Mouse (Mus musculus) mesoderm, embryonic 11.5 days (tissue): ENCODE measurements around the gene Gcm1.
A peak's percentile ranks its signal among the peaks of the same experiment; 100 is the strongest.

Experiments used
- DNase-seq: peaks from one replicate; pipeline ENCODE4 v3.0.0-alpha.2; 2012; ENCODE audit warnings: low read depth, low spot score

Gene Gcm1

DNA sequence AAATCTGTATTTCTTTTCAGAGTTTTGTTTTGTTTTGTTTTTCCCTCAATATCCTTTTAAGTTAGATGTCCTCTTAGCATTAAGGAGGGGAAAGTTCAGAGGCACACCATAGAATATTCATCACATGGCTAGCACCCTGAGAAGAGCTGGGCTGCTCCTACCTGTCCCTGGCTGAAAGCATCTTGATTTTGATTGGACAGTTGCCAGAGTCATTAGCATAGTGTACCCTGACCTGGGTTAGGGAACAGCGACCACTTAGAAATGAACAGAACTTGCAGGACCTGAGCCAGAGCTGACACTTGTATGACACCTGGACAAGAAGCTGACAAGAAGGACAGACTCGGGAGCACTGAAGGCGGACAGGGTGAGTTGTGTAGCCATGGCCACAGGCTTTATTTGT is at the start of gene Gcm1:
TSS of gene Gcm1 (plus strand) at position 248 of the 400 bp plus-strand sequence.
- no peak for DNase-seq

DNA sequence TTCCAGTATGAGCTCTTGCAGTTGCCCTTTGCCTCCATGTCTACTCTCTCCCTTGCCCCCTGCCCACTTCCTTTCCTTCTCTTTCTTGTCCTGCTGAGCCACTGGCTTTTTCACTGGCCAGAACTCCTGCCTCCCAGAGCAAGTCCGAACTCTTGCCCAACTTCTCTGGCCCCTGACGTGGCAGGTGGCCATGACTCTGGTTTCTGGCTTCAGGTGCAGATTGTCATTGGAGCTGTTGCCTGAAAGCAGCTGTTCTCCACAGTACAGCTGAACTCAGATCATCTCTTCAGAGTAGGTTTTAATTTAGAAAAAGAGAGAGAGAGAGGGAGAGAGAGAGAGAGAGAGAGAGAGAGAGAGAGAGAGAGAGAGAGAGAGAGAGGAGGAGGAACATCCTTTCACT is 48.4 kb upstream of the Gcm1 start:
- no peak for DNase-seq

DNA sequence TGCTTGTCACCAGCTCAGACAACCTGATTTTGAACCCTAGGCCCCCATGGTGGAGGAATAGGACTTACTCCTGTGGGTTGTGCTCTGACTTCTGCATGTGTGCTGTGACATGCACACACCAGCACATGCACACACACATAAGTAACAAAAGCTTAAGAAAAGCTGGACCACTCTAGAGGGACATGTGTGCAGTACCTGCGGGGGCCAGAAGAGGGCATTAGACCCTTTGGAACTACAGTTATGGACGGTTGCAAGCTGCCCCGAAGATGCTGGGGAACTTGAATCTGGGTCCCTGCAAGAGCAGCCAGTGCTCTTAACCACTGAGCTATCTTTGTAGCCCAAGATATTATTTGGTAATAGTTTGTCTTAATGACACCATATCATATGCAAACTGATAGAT is 46.2 kb upstream of the Gcm1 start:
- DNase-seq: peak; percentile 12

DNA sequence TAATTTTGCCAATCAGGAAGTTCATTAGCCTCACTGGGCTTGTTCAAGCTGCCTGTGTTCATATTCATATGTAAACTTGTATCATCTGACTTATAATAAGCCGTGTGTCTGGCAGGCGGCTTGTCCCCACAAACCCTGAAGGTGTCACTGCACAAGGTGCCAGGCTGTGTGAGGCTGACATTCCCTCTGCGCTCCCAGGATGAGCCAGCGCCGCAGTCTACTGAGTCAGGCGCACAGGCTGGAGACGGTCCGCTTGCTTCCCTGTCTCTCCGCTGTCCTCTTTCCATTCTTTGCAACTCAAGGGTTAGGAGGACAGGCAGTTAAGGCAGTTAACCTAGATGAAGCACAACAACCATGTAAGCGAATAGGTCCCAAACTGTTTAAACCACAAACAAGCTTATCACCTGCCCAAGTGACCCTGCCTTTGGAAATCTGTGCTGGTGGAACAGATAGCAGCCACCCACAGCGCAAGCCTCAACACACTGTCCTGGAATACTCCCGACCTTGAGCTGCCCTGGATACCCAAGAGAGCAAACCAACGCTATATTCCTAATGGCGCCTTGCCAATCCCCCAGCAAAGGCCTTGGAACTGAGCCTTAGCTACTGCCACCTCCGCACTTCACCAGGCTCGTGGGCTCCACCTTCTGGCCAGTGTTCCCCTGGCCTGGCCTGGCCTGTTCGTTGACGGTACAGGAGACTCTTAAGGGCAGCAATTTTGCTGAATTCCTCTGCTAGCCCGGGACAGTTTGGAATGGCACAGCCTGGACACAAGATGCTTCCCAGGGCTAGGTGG is 45.3 kb upstream of the Gcm1 start:
- DNase-seq: peak; percentile 68

DNA sequence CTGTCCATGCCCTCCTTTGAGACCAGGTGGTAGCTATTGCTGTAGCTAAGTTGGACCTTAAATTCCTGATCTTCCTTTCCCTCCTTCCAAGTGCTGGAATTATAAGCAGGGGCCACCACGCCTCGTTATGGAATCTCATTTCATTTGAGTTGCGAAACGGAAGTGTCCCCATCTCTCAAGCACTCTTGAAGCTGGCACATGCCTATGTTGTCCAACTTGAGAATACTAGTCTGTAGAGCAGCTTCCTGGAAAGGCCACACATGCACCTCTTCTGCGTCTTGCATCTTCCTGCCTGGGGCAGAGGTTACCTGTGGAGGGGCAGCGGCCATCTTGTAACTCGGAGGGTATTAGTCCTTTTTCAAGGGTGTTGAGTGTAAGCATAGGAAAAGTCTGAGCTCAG is 42.3 kb upstream of the Gcm1 start:
- DNase-seq: no peak

DNA sequence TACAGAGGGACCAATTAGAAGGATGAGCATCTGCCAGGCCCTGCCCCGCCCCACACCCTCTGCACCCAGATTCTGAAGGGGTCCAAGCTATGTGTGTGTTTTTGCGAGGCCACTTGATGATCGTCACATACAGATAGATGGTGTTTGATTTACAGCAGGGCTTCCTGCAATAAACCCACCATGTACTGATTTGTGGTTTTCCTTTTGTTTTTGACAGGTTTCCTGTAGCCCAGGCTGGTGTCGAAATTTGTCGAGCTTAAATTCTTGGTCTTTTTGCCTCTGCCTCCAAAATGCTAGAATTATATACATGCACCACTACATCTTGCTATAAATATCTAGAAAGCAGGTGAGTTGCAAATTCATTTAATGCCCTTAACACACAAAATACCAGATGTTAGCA is 41.5 kb upstream of the Gcm1 start:
- no peak for DNase-seq

DNA sequence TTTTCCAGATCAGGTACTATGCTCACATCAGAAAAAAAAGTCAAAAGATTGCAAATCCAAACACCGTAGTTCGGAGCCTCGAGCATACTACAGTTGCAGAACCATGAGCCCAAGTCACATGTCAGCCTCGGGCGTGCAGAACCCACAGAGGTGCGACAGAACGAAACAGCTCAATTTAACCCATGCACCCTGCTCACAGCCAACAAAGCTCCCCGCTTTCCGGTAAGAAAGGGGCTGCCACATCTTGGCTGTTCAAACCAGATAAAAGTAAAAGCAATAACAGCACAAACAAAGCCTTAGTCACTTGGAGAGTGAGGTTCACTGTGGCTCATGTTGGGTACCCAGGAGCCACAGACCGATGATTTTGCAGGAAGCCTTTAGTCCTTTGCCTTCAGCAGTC is 41.0 kb upstream of the Gcm1 start:
- no peak for DNase-seq

DNA sequence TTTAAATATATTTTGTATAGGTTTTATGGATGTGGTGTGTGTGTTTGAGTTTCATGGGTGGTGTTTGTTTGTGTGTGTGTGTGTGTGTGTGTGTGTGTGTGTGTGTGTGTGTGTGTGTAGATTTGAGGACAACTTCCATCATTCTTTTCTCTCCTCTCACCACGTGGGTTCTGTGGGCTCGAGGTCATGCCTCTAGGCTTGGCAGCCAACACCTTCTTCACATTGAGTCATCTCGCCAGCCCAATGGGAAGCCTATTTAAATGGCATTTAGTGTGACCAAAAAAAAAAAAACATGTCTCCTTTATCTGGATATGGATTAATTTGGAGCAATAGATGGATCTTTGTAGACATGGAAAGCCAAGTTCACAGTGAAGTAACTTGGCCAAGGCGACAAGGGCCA is 39.7 kb upstream of the Gcm1 start:
- no peak for DNase-seq

DNA sequence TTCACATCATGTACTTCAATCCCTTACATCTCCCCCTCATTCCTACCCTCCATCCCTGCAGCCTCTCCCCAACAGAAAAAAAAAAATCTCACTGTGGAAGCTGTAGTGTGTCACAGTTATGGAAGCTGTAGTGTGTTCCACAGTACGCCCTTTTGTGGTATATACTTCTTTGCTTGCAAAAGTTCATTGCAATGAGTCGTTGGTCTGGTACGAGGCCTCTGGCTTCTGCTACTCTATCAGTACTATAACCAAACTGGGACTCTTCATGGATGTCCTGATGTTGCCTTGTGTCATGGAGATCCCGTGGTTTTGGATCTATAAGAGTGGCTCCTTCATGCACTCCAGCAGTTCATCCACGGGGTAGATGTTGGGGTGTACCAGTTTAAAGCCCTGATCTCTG is 39.0 kb upstream of the Gcm1 start:
- DNase-seq: no peak

DNA sequence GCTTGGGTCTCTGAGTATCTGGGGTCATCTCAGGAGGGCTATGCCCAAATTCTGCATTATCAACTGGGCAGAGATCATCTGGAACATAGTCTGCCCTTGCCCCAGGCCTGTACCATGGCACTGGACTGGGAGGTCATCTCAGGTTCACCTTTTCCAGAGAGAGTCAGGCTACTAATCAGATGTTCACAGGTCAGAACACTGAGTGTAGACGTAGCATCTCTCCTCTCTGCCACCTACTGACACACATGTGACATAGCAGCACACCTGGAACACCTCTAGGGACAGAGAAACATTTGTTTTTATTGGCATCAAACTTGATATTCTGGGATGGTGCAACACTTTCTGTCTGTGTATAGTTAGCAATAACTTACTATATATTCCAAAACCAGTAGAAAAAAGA is 37.9 kb upstream of the Gcm1 start:
- no peak for DNase-seq

DNA sequence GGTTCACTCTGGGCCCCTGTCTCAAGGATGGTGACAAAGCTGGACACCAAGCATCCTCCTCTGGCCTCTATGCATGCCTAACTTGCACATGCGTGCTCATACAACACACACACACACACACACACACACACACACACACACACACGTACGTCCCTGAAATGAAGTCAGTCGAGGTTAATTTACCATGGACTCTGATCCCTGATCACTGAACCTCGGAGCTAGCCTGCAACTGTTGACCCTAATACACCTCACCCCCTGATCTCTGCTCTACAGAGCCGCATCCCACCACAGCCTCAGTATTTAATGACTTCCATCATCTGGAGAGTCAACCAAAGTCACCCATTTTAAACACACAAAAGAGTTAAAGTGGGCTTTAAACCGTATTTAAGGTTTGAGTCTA is 35.9 kb upstream of the Gcm1 start:
- DNase-seq: no peak

DNA sequence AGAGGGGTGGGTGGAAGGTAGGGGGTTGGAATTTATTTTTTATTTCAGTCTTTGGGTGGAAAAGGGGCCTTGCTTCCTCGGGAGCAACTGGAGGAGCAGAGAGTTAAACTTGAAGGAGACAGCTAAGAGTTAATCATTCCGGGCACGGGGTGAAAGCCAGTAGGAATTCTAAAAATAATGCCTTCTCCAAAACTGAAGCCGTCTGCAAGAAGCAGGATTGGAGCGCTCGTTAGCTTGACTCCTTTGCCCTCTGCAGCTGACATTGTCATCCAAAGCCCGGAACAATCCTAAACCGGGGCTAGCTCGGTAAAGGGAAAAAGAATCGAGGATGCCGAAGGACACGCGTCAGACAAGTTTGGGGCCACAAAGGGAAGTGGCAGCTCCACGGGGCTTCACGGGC is 35.4 kb upstream of the Gcm1 start:
- DNase-seq: no peak

DNA sequence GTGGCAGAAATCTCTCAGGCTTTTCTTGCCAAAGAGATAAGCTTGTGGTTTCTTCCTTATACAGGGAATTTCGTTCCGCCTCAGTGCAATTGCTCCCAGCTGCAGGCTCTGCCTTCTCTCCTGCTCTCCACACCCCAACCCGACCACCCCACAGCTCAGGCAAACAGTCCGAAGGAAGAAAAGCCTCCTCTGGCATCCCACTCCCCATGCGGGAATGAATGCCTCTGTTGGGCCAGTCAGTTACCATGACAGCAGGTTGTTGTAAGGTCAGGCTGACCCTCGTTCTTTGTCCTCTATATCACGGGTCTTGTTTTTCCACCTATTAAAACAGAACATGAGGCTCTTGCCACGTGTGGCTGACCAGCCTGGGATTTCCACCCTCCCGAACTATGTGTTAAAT is 30.5 kb upstream of the Gcm1 start:
- DNase-seq: peak; percentile 67

DNA sequence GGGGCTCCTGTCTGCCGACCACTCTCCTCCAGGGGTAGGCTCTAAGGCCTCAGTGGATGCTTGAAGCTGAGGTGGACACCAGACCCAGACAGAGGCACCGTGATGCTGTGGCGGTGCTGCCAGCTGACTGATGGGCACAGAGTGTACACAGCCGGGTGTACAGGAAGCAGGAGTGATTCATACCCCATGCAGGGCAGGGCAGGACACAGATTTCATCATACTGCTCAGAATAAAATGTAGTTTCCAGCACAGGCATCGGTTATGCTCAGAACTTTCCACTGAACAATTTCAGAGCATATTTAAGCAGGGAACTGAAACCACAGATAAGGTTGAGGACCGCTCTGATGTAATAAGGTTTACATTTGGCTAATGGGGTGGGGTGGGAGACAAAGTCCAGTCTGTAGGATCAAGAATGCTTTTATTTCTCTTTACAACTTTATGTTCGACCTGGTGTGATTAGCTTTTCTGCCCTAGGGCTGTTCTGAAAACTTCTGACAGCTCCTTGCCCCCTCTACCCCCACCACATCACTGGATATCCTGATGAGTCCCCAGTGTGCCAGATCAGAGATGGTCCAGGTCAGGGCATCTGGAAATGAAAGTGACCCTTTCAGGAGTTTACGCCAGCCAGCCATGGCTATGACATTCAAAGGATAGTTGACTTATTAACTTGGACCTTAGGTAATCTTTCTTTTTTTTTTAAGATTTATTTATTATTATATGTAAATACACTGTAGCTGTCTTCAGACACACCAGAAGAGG is 29.4 kb upstream of the Gcm1 start:
- DNase-seq: no peak

DNA sequence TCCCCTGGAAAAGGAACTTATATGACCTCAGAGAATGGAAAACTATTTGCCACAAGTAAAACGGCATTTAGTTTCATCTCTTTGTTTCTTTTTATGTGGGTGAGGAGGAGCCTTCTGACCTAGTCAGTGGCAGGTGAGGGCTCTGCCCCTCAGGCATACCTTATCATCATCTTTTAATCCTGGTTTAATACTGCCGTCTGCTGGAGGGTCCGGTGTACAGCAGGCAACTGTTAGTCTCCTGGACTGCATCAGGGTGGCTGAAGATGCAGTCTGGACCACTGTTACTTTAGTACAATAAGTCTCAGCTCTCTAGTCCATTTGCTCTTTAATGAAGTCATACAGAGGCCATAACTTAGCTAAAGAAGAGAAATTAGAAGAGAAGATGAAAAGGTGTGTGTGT is 26.9 kb upstream of the Gcm1 start:
- DNase-seq: peak; percentile 67

DNA sequence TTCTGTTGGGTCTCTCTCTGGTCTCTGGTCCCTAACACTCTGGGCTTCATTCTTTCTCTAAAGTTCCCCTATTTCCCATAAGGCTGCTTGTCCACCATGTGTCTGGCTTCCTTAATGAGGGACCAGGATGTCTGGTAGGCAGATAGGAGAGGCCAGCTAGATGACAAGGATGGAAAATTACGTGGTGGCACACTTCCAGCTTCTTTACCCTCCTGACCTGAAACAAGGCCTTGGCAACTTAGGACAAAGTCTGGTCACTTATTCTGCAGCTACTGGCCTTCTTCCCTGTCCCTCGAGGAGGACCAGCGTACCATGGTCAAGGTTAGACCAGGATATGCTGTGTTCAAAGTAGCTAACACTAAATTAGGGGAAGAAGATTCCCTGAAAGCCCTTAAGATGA is 24.6 kb upstream of the Gcm1 start:
- no peak for DNase-seq

DNA sequence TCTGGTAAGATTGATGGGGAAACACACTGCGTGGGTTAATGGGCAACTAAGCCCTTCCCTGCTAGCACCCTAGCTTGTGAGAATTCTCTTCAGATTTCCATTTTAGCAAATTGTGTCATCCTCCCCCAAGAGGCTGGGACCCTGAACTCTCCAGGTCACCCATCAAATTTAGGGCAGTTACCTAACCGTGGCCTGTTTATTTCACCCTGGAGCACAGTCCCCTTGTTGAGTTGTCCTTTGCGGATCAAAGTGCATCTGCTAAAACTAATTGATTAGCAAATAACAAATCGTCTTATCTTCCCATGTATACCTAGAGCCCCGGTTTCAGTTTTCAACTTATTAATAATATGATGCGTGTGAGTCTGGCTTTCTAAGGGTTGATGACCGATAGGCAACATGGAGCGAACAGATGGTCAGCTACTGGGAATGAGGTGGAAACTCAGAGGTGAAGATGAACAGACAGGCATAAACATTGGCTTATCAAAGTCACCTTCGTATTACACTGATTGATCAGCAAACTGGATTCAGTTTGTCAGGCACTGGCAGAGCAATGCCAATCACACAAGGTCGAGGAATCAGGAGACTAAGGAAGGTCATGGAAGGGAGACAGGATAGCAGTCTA is 20.8 kb upstream of the Gcm1 start:
- no peak for DNase-seq

DNA sequence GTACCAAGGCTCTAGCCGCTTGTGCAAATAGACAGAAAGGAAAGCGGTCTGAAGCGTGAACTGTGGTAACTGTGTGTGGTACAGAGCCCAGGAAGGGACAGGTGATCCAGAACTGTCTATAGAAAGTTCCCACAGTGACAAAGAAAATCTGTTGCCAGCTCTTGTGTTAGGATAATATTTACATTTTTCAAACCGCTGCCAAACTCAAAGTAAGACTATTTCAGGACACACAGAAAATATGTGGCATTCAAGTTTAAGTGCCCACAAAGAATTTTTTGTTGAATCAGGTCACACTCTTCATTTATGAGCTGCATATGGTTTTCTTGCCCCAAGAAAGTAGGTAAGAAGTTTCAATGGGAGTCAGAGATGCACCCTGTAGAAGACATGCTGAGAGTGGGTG is 18.8 kb upstream of the Gcm1 start:
- no peak for DNase-seq

DNA sequence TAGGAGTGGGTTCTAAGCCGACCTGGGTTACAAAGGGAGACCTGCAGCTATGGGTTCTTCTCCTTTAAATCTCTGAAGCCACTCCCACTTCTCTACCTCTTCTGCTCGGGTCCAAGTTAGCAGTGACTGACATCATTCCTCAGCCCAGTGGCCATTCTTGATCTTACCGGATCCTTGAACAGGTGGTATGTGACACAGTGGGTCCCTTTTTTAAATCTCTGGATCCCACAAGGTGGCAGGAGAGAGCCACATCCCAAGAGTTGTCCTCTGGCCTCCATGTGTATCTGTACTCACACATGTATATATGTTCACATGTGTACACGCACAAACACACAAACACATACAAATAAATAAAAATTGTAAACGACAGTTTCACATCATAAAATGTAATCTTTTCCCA is 16.4 kb upstream of the Gcm1 start:
- DNase-seq: no peak

DNA sequence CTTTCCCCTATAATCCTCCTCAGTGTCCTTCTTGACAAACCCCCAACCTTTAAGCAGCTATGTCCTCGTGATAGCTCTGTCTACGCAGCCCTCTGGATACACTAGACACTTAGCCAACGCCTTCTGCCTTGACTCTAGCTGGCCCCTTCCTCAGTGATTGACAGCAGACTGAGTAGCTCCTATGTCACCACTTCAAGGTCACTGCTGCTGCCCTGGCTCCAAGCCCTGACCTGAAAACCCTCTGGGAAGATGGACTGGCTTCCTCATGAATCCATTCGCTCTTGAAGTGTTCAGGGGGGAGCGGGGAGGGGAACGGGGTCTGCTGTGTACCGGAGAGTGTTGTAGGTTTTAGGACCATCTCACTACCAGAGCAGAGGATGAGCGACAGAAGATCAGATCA is 15.9 kb upstream of the Gcm1 start:
- DNase-seq: no peak

DNA sequence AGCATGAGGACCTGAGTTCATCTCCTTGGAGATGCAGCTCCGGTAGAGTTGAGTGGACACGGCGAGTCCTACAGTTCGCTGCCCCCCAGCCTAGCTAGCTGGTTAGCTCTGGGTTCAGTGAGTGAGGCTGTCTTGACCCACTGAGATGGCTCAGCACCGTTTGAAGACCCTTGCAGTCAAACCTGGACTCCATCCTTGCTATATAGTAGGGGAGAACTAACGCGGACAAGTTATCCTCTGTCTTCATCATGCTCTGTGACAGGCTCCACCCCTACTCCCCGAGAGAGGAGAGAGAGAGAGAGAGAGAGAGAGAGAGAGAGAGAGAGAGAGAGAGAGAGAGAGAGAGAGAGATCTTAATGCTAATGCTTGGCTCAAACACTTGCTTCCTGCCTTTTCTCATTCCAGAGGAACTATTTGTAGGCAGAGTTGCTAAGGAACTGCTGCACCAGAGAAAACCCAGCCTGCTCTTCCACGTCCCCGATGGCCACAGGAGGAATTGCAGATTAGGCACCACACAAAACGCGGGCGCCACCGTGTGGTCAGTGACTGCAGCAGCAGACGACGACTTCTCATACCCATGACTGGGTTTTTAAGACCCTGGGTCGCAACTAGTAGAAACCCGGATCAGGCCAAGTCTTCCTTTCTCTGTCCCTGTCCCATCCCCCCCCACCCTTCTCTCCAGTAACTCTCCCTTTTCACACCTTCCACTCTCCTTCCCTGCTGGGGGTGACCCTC is 12.8 kb upstream of the Gcm1 start:
- DNase-seq: peak; percentile 92

DNA sequence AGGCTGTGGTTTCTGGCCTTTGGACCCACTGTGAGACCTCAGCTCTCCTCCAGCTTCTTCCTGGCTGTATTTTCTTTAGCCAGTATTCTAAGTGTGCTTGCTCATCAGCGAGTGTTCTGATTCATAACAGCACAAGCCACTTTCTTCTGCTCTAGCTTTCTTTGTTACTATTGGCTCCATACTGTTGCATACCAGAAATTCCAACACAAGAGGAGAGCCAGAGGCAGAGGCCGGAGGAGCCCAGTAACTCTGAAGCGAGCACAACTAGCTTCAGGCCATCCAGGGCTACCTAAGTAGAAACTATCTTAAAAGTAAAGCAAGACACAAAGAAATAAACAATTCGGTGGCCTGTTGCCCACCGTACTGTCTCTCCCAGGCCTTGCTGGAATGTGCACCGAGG is 6.6 kb upstream of the Gcm1 start:
- no peak for DNase-seq
